Mouse (Mus musculus) neural tube, embryonic 11.5 days (tissue): ENCODE measurements at regions not wholly inside any gene's neighbourhood (a gene's known extent, or its start where the extent isn't known, plus 50 kb on each side); places are given as distances from the start of the nearest gene placed in this dataset.

Source experiments
- ATAC-seq: fragments of 200-750 bp; cut with Nextera tagmentation; 2 replicates; pipeline ENCODE4 v1.8.0; 2017; ENCODE audit warnings: moderate number of reproducible peaks, mild to moderate bottlenecking, moderate TSS enrichment, moderate library complexity; ENCODE audit not compliant: insufficient read depth, low FRiP score, low TSS enrichment
- DNase-seq: peaks from one replicate; pipeline ENCODE4 v3.0.0-alpha.2; 2015; ENCODE audit warnings: low spot score
- H3K27ac ChIP-seq: fragments of 300-500 bp; sonication (generic); 2 replicates; pipeline ENCODE4 v1.5.1; 2014; ENCODE audit warnings: low read depth, mild to moderate bottlenecking, low read length
- H3K27me3 ChIP-seq: fragments of 300-500 bp; sonication (generic); 2 replicates; pipeline ENCODE4 v1.6.1; 2014; ENCODE audit warnings: mild to moderate bottlenecking, low read length, mixed read lengths; ENCODE audit not compliant: control insufficient read depth, insufficient read depth
- H3K36me3 ChIP-seq: fragments of 300-500 bp; sonication (generic); 2 replicates; pipeline ENCODE4 v1.6.1; 2014; ENCODE audit warnings: mild to moderate bottlenecking, low read length, moderate library complexity, mixed read lengths; ENCODE audit not compliant: control insufficient read depth, insufficient read depth
- H3K4me1 ChIP-seq: fragments of 300-500 bp; sonication (generic); 2 replicates; pipeline ENCODE4 v1.6.1; 2014; ENCODE audit warnings: low read length, mixed read lengths; ENCODE audit not compliant: control insufficient read depth, insufficient read depth
- H3K4me2 ChIP-seq: fragments of 300-500 bp; sonication (generic); 2 replicates; pipeline ENCODE4 v1.6.1; 2014; ENCODE audit warnings: low read depth, mild to moderate bottlenecking, moderate library complexity
- H3K4me3 ChIP-seq: fragments of 300-500 bp; sonication (generic); 2 replicates; pipeline ENCODE4 v1.5.1; 2014; ENCODE audit warnings: low read depth, low read length
- H3K9ac ChIP-seq: fragments of 300-500 bp; sonication (generic); 2 replicates; pipeline ENCODE4 v1.6.1; 2014; ENCODE audit warnings: mild to moderate bottlenecking, low read length
- H3K9me3 ChIP-seq: fragments of 300-500 bp; sonication (generic); 2 replicates; pipeline ENCODE4 v1.6.1; 2016; ENCODE audit warnings: low read length; ENCODE audit not compliant: control insufficient read depth
- WGBS: fragments of 180-500 bp; shearing (Covaris S2); extraction: QIAGEN DNeasy Blood & Tissue Kit; methylation state at CpG from one replicate; pipeline ENCODE4 v1.1.7; 2014; 5-methylcytosine and 5-hydroxymethylcytosine counted together

GRCm38 (mm10) chr1:30517348-30517747, 356.4 kb downstream of the Phf3 start:
- no peak for DNase-seq
- 55% methylated on average over 3 of the region's 3 CpGs for WGBS
- no peaks in the 10 kb centered on the region for H3K4me1 ChIP-seq
- H3K36me3 ChIP-seq, result no peaks in the 10 kb centered on the region
- H3K9me3 ChIP-seq, result no peaks in the 10 kb centered on the region
- no peak overlapping the region for H3K27ac ChIP-seq
- no peak for ATAC-seq
- no peak overlapping the region for H3K4me2 ChIP-seq
- no peak overlapping the region for H3K9ac ChIP-seq
- H3K27me3 ChIP-seq, result no peaks in the 10 kb centered on the region
- no peak overlapping the region for H3K4me3 ChIP-seq

DNA sequence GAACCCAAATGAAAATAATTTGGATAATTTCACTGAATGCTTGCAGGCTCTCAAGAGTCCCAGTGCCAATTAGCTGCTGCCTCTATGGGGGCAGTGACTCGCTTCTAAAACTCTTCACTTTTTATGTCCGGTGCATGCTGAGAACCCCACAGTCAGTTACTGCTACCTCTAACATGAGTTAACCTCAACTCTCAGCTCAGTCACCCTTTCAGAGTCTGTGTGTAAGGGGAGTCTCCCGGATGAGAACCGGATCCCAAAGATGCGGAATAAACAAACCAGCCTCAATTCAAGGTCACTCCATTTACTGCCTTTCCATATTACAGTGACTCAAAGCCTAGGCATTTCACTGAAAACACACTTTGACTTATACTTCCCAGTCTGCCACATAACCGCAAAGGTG, 357.9 kb downstream of the Phf3 start:
- H3K36me3 ChIP-seq, result no peaks in the 10 kb centered on the region
- H3K4me2 ChIP-seq, result no peak overlapping the region
- ATAC-seq (no peak), DNase-seq (no peak)
- H3K27me3 ChIP-seq, result no peaks in the 10 kb centered on the region
- no peaks in the 10 kb centered on the region for H3K4me1 ChIP-seq
- no peak overlapping the region for H3K9ac ChIP-seq
- H3K9me3 ChIP-seq, result no peaks in the 10 kb centered on the region
- no peak overlapping the region for H3K27ac ChIP-seq
- WGBS, result 95% methylated on average over 6 of the region's 6 CpGs
- no peak overlapping the region for H3K4me3 ChIP-seq

GRCm38 (mm10) chr1:30503224-30503623, 370.5 kb downstream of the Phf3 start:
- DNase-seq (no peak), ATAC-seq (no peak)
- no peaks in the 10 kb centered on the region for H3K36me3 ChIP-seq
- H3K27ac ChIP-seq, result no peak overlapping the region
- no peaks in the 10 kb centered on the region for H3K4me1 ChIP-seq
- no peak overlapping the region for H3K9ac ChIP-seq
- no peak overlapping the region for H3K4me3 ChIP-seq
- no peaks in the 10 kb centered on the region for H3K27me3 ChIP-seq
- H3K9me3 ChIP-seq, result no peaks in the 10 kb centered on the region
- H3K4me2 ChIP-seq, result no peak overlapping the region
- 31% methylated on average over 1 of the region's 1 CpGs for WGBS

DNA sequence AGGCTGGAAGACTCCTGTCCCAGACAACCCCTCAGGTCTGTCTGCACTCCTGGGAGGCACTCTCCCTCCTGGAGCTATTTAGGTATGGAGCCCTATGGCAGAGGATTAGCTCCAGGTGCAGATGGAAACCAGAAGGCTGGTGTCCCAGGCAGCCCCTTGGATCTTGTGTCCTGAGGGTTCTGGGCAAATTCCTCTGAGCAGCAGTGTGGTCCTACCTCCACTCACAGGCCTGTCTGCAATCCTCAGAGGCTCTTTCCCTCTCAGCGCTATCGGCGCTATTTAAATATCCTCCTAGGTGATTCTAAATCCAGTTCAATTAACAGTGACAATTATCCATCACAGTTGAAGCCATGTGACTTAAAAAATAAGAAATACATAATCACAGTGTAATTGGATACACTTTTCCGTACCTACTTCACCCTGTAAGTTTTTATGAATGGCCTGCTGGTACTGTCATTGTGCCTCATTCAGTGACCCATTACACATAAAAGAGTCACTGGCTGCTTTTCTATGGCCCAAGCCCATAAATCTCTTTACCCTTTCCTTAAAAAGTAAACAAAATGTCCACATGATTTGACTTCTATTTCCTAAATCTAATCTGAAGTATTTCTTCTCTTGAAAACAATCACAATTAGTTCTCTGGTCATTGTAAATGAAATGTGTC, 413.3 kb downstream of the Phf3 start:
- DNase-seq (no peak), ATAC-seq (no peak)
- Histone ChIP-seq H3K9ac (no peak overlapping the region), H3K36me3 (no peaks in the 10 kb centered on the region), H3K27me3 (no peaks in the 10 kb centered on the region), H3K27ac (no peak overlapping the region), H3K4me3 (no peak overlapping the region), H3K4me1 (no peaks in the 10 kb centered on the region), H3K9me3 (no peaks in the 10 kb centered on the region), H3K4me2 (no peak overlapping the region)
- WGBS, result 61% methylated on average over 4 of the region's 4 CpGs

- Histone ChIP-seq H3K9ac (no peak overlapping the region), H3K27me3 (no peaks in the 10 kb centered on the region), H3K27ac (no peak overlapping the region), H3K9me3 (no peaks in the 10 kb centered on the region), H3K4me2 (no peak overlapping the region), H3K36me3 (no peaks in the 10 kb centered on the region), H3K4me3 (no peak overlapping the region), H3K4me1 (no peaks in the 10 kb centered on the region)
- ATAC-seq (no peak), DNase-seq (no peak)
- 68% methylated on average over 1 of the region's 1 CpGs for WGBS
Measured at GRCm38 (mm10) chr1:30437964-30438363, 435.8 kb downstream of the Phf3 start.

- H3K36me3 ChIP-seq, result no peaks in the 10 kb centered on the region
- no peak overlapping the region for H3K27ac ChIP-seq
- no peak overlapping the region for H3K4me3 ChIP-seq
- no peaks in the 10 kb centered on the region for H3K9me3 ChIP-seq
- H3K27me3 ChIP-seq, result no peaks in the 10 kb centered on the region
- DNase-seq, result no peak
- no peak for ATAC-seq
- H3K9ac ChIP-seq, result no peak overlapping the region
- H3K4me2 ChIP-seq, result no peak overlapping the region
- no peaks in the 10 kb centered on the region for H3K4me1 ChIP-seq
Measured at GRCm38 (mm10) chr1:30416582-30416981, 457.1 kb downstream of the Phf3 start.

DNA sequence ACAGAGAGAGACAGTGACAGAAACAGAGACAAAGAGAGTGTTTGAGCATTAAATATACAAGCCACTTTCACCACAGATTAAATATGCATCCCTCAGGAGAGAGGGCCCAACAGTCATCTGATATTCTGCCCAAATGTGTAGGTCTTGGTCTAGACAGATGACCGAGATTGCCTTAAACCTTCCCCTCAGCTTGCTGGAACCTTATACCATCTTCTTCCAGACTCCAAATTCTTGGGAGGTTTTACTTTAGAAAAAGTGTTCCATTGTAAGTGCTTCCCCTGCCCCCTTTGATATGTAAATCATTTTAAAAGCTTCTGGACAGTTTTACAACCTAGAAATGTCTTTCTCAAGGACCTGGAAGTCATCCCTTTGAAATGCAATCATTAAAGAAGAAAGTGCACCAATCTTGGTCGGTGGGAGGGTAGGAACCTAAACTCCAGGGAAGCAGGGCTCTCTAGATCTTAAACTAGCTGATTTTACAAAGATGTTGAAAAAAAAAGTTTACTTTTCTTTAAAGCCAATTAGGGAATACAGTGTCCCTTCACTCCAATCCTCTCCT, 458.8 kb downstream of the Phf3 start:
- no peaks in the 10 kb centered on the region for H3K36me3 ChIP-seq
- no peaks in the 10 kb centered on the region for H3K27me3 ChIP-seq
- H3K4me1 ChIP-seq, result no peaks in the 10 kb centered on the region
- no peak overlapping the region for H3K9ac ChIP-seq
- no peak overlapping the region for H3K4me2 ChIP-seq
- no peak for ATAC-seq
- no peak overlapping the region for H3K27ac ChIP-seq
- no peaks in the 10 kb centered on the region for H3K9me3 ChIP-seq
- H3K4me3 ChIP-seq, result no peak overlapping the region
- no peak for DNase-seq
- 16% methylated on average over 2 of the region's 2 CpGs for WGBS
